Mouse (Mus musculus): ENCODE data around the gene Gm10639. TPM values are rescaled to one million over a fixed set of nuclear protein-coding genes. Genes with fewer than 3 reads are reported as not detected.

The Gm10639 gene
- polyA plus RNA-seq, 1 experiment from 2014 or later = not detected

Other genes with a start within 250 kb of the Gm10639 start
- 0.10 and 0.12 TPM in 2 replicates for gene Gcm1, start 238.0 kb upstream of the Gm10639 start, polyA plus RNA-seq (2014; fragmentation: Nextera tagmentation; extraction: Ambion mirVana)
- 31.6 and 33.5 TPM in 2 replicates for gene Fbxo9, start 180.9 kb upstream of the Gm10639 start, polyA plus RNA-seq (2014; fragmentation: Nextera tagmentation; extraction: Ambion mirVana)
- gene Ick, start 180.7 kb upstream of the Gm10639 start, polyA plus RNA-seq (2014; fragmentation: Nextera tagmentation; extraction: Ambion mirVana) = 35.3 and 35.9 TPM in 2 replicates
- gene Gsta4, start 107.1 kb upstream of the Gm10639 start, polyA plus RNA-seq (2014; fragmentation: Nextera tagmentation; extraction: Ambion mirVana) = 24.9 and 27.2 TPM in 2 replicates
- gene Gsta1, start 59.3 kb upstream of the Gm10639 start, polyA plus RNA-seq (2014; fragmentation: Nextera tagmentation; extraction: Ambion mirVana) = not detected in 2 replicates
- not detected in 2 replicates for gene Gm3776, start 32.8 kb upstream of the Gm10639 start, polyA plus RNA-seq (2014; fragmentation: Nextera tagmentation; extraction: Ambion mirVana)
- not detected in 2 replicates for gene Omt2a, start 24.9 kb downstream of the Gm10639 start, polyA plus RNA-seq (2014; fragmentation: Nextera tagmentation; extraction: Ambion mirVana)
- not detected in 2 replicates for gene Omt2b, start 37.7 kb downstream of the Gm10639 start, polyA plus RNA-seq (2014; fragmentation: Nextera tagmentation; extraction: Ambion mirVana)
- gene Gsta2, start 65.9 kb downstream of the Gm10639 start, polyA plus RNA-seq (2014; fragmentation: Nextera tagmentation; extraction: Ambion mirVana) = not detected in 2 replicates
- gene Dppa5a, start 78.3 kb downstream of the Gm10639 start, polyA plus RNA-seq (2014; fragmentation: Nextera tagmentation; extraction: Ambion mirVana) = 0.25 and 0.76 TPM in 2 replicates
- 1.4 and 1.8 TPM in 2 replicates for gene Ooep, start 88.8 kb downstream of the Gm10639 start, polyA plus RNA-seq (2014; fragmentation: Nextera tagmentation; extraction: Ambion mirVana)
- 0.11 and 0.56 TPM in 2 replicates for gene Ddx43, start 105.9 kb downstream of the Gm10639 start, polyA plus RNA-seq (2014; fragmentation: Nextera tagmentation; extraction: Ambion mirVana)
- 0.51 and 0.63 TPM in 2 replicates for gene Cgas, start 153.3 kb downstream of the Gm10639 start, polyA plus RNA-seq (2014; fragmentation: Nextera tagmentation; extraction: Ambion mirVana)
- gene Mto1, start 158.3 kb downstream of the Gm10639 start, polyA plus RNA-seq (2014; fragmentation: Nextera tagmentation; extraction: Ambion mirVana) = 26.0 and 28.3 TPM in 2 replicates
- gene Gm17324, start 158.9 kb downstream of the Gm10639 start, polyA plus RNA-seq (2014; fragmentation: Nextera tagmentation; extraction: Ambion mirVana) = 0.52 and 1.1 TPM in 2 replicates
- 4,628 and 4,661 TPM in 2 replicates for gene Eef1a1, start 199.2 kb downstream of the Gm10639 start, polyA plus RNA-seq (2014; fragmentation: Nextera tagmentation; extraction: Ambion mirVana)